Mouse (Mus musculus) heart, adult 2 months (tissue): ENCODE measurements around the gene Zfp697.
"Not testable (repeated sequence)": the region's sequence is repeated elsewhere in the genome, so short reads cannot be mapped to it uniquely, and the experiment has no call there.

ENCODE experiments used
- CTCF ChIP-seq: fragments of 200-600 bp; IDR thresholded peaks from 2 replicates; pipeline ENCODE4 v1.8.1; 2022; ENCODE audit warnings: antibody characterized with exemption, mild to moderate bottlenecking, moderate library complexity
- POLR2A ChIP-seq: fragments of 200-500 bp; IDR thresholded peaks from 2 replicates; pipeline ENCODE4 v1.6.1; 2011; ENCODE audit warnings: mild to moderate bottlenecking, low read depth, low read length, control low read depth; ENCODE audit not compliant: insufficient read depth

DNA sequence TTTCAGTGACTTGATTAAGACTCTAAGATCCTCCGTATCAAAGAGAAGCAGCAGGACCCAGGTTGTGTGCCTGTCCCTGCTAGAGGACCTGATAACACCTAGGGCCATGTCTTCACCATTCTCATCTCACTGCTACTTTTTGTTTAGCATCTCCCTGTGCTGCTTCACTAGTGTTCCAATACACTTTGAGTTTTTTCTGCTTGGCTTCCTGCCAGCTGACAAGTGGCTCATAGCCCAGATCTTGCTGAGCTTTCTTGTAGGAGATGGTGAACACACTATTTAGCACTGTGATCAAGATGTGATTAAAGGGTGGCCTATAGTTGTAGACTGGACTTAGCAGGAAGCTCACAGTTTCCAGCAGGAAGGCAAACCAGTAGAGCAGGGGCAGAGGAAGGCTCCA lies 198.8 kb downstream of the Zfp697 start:
- not testable (repeated sequence) for TF ChIP-seq POLR2A, CTCF
